Mouse (Mus musculus): ENCODE measurements around the gene Pgm5.

Gene Pgm5

DNA sequence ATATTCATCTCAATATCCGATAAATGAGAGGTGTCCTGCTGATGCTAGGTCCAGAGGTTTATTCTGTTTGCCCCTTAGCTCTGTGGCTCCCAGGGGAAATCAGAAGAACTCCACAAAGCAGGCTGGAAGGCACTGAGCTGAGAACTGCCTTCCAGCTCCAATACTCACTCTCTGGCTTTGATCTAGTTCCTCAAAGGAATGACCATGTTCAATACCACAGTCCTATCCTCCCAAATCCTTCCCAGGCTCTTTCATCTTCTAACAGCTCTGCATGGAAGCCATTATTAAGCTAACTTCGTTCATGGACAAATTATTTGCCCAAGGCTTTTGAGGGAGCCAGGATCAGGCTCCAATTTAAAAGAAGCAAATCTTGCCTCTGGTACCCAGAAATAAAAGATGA is 210.1 kb downstream of the Pgm5 start:
- DNase-seq: no peak

DNA sequence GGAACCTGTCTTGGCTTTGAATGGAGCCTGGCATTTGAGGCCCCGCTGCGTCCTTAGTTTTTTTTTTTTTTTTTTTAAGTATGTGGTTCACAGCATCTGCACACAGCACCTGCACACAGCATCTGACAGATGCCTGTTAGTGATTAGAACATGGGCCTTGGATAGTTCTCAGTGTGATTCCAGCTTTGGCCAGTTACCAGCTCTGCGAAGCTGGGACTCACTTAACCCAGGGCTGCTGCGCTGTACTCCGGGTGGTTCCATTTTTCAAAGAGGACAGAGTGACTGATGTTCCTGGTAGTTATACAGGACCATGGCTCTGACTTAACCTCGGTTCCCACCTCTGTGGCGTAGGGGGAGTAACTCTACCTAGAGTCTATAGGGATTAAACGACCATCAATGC is 211.2 kb downstream of the Pgm5 start:
- no peak for DNase-seq

DNA sequence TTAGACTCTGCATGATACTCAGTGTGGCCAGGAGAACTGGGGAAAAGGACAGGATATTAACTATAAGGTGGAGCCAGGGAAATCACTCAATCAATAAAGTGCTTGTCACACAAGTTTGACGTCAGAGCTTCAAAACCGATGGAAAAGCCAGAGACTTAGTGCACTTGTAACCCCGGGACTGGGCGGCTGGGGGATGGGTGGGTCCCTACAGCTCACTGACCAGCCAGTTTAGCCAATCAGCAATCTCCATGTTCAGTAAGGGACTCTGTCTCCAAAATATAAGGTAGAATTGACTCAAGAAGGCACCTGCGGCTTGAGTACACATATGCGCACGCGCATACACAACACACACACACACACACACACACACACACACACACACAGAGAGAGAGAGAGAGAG is 213.6 kb downstream of the Pgm5 start:
- DNase-seq: no peak

DNA sequence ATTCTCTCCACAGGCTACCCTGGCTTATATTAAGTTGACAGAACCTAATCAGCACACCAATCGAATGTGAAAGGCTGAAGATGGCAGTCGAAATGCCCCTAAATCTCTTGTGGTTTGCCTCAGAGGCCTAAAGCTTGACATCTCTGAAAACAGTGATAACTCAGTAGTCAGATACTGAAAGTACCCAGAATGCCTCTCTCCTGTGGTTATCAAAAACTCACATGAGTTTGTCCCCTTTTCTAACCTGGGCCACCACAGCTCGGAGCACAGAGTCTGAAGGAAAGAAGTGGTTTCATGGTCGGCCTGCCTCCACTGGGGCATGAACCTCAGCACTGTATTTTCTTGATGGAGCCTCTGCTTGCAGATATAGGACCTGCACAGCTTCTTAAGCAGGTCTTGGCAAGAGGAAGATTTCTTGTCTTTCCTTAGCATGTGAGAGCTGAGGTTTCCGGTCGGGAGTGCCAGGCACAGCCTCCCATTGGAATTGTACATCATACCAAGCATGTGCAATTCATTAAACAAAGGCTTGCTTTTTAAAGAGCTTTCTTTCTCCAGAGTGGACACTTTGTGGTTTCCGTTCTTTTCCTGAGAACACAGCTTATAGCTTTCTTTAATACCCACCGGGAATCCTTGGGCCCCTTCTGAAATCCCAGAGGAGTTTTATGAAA is 215.4 kb downstream of the Pgm5 start:
- DNase-seq: no peak

DNA sequence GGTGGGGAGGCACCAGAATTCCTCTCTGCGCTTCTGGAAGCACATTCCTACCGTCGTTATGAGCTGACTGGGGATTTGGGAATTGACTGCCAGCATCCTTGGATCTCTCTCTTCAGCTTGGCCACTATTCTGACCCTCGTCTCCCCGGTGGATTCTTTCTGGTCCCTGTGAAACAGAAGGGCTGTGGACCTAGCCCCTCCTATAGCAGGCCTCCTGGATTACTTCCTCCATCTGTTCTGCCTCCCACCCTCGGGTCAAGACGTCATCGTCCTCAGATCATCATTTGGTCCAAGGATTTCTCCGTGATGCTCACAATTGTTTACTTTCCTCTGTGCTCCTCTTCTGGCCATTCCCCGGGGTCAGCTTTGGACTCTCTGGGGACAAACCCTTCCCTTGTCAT is 216.7 kb downstream of the Pgm5 start:
- no peak for DNase-seq

DNA sequence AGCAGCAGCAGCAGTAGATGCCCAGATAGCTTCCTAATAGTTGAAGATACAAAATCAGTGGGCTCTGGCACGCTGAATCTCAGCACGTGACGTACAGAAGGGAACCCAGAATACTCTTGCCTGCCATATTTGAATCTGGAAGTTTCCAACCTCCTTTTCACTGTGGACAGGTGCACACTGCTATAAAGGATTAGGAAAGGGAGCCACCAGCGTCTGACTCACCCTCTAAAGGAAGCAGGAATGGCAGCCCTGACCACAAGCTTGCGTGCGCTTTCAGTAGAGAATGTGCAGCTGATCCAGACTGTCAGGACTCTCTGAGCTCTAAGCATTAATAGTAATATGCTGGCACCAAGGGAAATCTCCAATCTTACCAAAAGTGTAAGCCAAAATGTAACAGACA is 220.7 kb downstream of the Pgm5 start:
- DNase-seq: no peak

DNA sequence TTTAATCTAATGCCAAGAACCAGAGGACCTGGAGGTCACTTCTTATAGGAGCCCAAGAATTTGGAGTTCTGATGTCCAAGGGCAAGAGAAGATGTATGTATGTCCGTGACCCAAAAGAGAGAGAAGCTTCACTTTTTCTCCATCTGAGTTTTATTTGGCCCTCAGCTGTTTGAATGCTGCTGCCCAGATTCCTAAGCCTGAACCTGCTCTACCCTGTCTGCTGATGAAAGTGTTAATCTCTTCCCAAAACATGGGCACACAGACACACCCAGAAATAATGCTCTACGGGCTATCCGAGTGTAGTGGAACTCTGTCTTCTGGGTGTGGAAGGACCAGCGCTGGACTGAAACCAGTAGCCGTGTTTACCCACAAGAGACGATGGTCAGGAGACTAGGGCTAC is 223.7 kb downstream of the Pgm5 start:
- no peak for DNase-seq

DNA sequence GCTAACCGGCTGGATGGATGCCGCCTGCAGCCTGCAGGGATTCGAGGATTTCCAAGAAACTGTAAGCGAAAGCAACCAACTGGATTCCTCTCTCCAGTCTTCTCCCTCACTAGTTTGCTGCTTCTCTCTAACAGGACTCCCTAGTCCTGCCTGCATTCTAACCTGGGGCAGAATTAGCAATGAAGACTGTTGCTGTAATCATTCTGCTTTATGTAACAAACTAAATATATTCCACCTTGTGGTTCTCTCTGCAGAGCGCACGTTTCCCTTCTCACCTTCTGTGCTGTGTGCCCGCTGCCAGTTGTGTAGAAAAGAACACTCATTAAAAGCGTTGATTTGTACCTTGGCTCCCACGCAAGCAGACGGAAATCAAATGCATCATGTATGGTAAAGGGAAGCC is 225.0 kb downstream of the Pgm5 start:
- no peak for DNase-seq

DNA sequence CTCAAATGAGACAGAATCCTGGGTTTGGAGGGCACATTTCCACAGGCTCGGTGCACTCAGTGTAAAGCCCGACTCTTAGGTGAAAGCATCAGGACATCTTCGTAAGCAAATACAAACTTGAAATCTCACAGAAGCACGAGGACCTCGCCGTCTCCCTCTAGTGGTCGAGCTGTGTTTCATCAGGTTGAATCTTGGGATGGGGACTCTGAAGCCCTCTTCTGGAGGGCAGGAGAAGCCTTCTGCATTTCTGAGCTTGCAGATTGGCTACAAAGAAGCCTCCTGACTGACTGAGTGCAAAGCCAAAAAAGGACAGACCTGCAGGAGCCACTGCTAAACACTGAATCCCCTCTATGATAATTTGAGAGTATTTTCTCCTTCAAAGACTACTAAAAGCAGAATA is 227.1 kb downstream of the Pgm5 start:
- peak; percentile 80 for DNase-seq
